Mouse (Mus musculus) lung, embryonic 14.5 days (tissue): ENCODE data around the gene Hoxb3. TPM values are rescaled to one million over a fixed set of nuclear protein-coding genes. Genes with fewer than 3 reads are reported as not detected.
A peak's percentile ranks its signal among the peaks of the same experiment; 100 is the strongest.

Experiments
- ATAC-seq: fragments of 200-750 bp; cut with Nextera tagmentation; 2 replicates; pipeline ENCODE4 v1.8.0; 2017; ENCODE audit warnings: mild to moderate bottlenecking, moderate TSS enrichment, moderate library complexity; ENCODE audit not compliant: insufficient read depth
- DNase-seq: peaks from one replicate; pipeline ENCODE4 v3.0.0-alpha.2; 2015
- H3K27ac ChIP-seq: fragments of 300-500 bp; sonication (generic); 2 replicates; pipeline ENCODE4 v1.5.1; 2014; ENCODE audit warnings: low read depth, mild to moderate bottlenecking, moderate library complexity
- H3K27me3 ChIP-seq: fragments of 300-500 bp; sonication (generic); 2 replicates; pipeline ENCODE4 v1.6.1; 2014; ENCODE audit warnings: low read length, control low read depth; ENCODE audit not compliant: insufficient read depth
- H3K36me3 ChIP-seq: fragments of 300-500 bp; sonication (generic); 2 replicates; pipeline ENCODE4 v1.6.1; 2014; ENCODE audit warnings: control low read depth; ENCODE audit not compliant: insufficient read depth
- H3K4me1 ChIP-seq: fragments of 300-500 bp; sonication (generic); 2 replicates; pipeline ENCODE4 v1.6.1; 2014; ENCODE audit warnings: antibody characterized with exemption, control low read depth; ENCODE audit not compliant: insufficient read depth
- H3K4me2 ChIP-seq: fragments of 300-500 bp; sonication (generic); 2 replicates; pipeline ENCODE4 v1.6.1; 2014; ENCODE audit warnings: mild to moderate bottlenecking
- H3K4me3 ChIP-seq: fragments of 300-500 bp; sonication (generic); 2 replicates; pipeline ENCODE4 v1.5.1; 2014; ENCODE audit warnings: low read depth, low read length
- H3K9ac ChIP-seq: fragments of 300-500 bp; sonication (generic); 2 replicates; pipeline ENCODE4 v1.6.1; 2014
- H3K9me3 ChIP-seq: fragments of 300-500 bp; sonication (generic); 2 replicates; pipeline ENCODE4 v1.6.1; 2016; ENCODE audit warnings: low read depth, low read length, control low read depth
- CTCF ChIP-seq: IDR thresholded peaks from 2 replicates; pipeline ENCODE4 v1.5.1; 2016; ENCODE audit warnings: antibody characterized with exemption, low read depth
- WGBS: fragments of 180-500 bp; shearing (Covaris S2); extraction: QIAGEN DNeasy Blood & Tissue Kit; methylation state at CpG from one replicate; pipeline ENCODE4 v1.1.7; 2014; 5-methylcytosine and 5-hydroxymethylcytosine counted together
- polyA plus RNA-seq: library from polyadenylated mRNA; unstranded; fragments of >200 nt; fragmentation: Nextera tagmentation; extraction: Ambion mirVana; gene quantifications from 2 replicates; pipeline ENCODE4 v1.2.1, GENCODE M21; 2014

The Hoxb3 gene
- polyA plus RNA-seq = 3.9 and 6.3 TPM in 2 replicates

DNA sequence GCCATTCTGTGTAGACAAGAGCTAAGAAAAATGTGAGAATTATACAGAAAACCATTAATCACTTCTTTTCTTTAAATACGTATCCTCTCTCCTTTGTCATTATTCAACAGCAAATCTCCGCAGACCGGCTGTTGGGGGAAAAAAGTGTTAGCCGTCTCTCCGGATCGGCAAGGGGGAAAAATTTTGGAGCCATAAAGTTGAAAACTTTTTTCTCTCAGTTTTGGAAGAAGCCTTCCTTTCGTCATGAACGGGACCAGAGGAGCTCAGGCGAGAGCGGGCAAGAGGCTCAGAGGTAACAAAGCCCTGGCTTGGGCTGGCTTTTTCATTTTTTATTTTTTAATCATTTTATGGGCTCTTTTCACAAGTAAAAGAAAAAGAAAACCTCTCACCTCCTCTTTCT is at the start of gene Hoxb3:
Hoxb3 (plus strand) TSS at position 173 of the 400 bp plus-strand sequence.
- H3K9ac ChIP-seq = peak within 1 kb of the TSS; percentile 99
- H3K4me1 ChIP-seq = no peaks in the 10 kb centered on the region; the same call in 1 of the 2 replicates
- H3K27me3 ChIP-seq = peaks cover 16% of the 10 kb centered on the region; the same call in 1 of the 2 replicates
- H3K4me2 ChIP-seq = peak within 1 kb of the TSS; percentile 84
- H3K9me3 ChIP-seq = no peaks in the 10 kb centered on the region
- ATAC-seq (no peak), DNase-seq (no peak)
- no peak for TF ChIP-seq CTCF
- peak within 1 kb of the TSS; percentile 72 for H3K4me3 ChIP-seq
- WGBS = 15% methylated on average over 10 of the region's 10 CpGs
- peak within 1 kb of the TSS; percentile 100 for H3K27ac ChIP-seq
- H3K36me3 ChIP-seq = peaks cover 12% of the 10 kb centered on the region; the same call in 1 of the 2 replicates

DNA sequence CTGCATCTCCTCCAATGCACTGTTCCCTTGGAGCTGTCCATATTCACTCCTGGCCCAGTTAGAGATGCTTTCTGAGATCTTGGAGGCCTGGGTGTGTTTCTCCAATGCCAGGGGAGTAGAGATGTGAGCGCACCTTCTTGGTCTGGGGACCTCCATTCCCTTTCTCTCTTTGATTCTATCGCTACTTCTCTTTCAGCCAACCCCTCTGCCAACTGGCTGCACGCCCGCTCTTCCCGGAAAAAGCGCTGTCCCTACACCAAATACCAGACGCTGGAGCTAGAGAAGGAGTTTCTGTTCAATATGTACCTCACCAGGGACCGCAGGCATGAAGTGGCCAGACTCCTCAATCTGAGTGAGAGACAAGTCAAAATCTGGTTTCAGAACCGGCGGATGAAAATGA is 48.7 kb upstream of the Hoxb3 start:
- Histone ChIP-seq H3K9ac (no peak overlapping the region), H3K4me2 (no peak overlapping the region), H3K27me3 (peaks cover 98% of the 10 kb centered on the region), H3K27ac (no peak overlapping the region), H3K4me3 (no peak overlapping the region), H3K4me1 (no peaks in the 10 kb centered on the region), H3K36me3 (no peaks in the 10 kb centered on the region), H3K9me3 (no peaks in the 10 kb centered on the region)
- WGBS = 5% methylated on average over 10 of the region's 10 CpGs
- no peak for DNase-seq
- no peak for ATAC-seq
- TF ChIP-seq CTCF = no peak

DNA sequence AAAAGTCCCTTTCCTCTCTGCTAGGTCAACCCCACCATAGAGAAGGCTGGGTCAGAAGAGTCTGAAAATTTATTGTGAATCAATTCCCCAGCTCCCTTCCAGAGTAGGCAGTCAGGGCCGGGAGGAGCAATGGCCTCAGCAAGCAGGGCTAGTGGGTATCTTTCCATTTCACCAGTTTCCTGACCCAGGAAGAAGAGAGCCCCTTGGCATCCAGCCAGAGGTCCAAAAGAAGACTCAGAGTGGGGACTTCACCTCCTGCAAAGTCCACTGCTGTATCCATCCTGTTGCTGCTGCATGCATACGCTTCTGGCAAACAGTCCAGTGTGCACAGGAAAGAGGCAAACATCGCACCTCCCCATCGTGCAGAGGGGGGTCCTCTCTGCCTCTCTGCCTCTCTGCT is 47.2 kb upstream of the Hoxb3 start:
- WGBS = 9% methylated on average over 4 of the region's 4 CpGs
- no peak overlapping the region for H3K4me3 ChIP-seq
- no peak overlapping the region for H3K9ac ChIP-seq
- no peak overlapping the region for H3K4me2 ChIP-seq
- no peaks in the 10 kb centered on the region for H3K4me1 ChIP-seq
- H3K36me3 ChIP-seq = no peaks in the 10 kb centered on the region
- no peaks in the 10 kb centered on the region for H3K9me3 ChIP-seq
- DNase-seq = no peak
- ATAC-seq = no peak
- no peak overlapping the region for H3K27ac ChIP-seq
- peaks cover 96% of the 10 kb centered on the region for H3K27me3 ChIP-seq
- TF ChIP-seq CTCF = no peak

DNA sequence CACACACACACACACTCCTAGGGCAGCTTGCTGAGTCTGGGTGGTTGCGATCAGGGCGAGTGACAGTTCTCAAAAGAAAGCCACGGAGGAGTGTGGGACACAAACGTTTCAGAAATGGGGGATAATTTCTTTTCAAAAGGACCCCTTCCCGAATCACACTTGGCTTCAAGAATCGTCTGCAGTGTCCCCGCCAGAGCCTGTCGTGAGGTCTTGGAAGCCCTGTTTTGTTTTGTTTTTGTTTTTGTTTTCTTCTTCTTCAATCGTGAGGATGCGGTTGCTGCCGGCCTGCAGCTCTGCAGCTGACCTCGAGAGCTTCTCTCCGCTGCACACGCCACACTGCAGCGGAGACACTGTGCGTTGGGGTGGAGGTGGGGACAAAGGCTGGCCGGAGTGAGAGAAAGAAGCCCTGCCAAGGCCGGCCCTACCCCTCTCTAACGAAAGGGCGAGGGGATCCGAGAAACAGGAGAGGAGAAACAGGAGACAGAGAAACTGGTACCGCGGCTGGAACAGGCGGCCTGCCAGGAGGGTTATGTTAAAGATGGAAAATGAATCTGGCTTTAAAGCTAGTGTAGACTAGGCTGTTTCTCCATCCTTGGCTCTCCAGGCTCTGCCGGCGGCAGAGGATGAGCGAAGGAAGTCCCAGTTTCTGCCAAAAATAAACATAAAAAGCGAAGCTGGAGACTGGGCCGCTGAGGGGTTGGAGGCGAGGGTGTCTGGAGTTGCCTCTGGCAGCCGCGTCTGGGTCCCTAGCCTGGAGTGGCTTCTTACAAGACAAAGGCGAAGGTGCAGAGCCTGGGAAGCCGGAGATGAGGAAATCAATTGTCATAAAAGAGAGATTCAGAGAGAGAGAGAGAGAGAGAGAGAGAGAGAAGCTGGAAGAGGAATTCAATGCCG is 45.7 kb upstream of the Hoxb3 start:
- Histone ChIP-seq H3K4me1 (no peaks in the 10 kb centered on the region), H3K27me3 (peaks cover 96% of the 10 kb centered on the region), H3K9ac (no peak overlapping the region), H3K27ac (no peak overlapping the region), H3K4me3 (no peak overlapping the region), H3K9me3 (no peaks in the 10 kb centered on the region), H3K36me3 (no peaks in the 10 kb centered on the region), H3K4me2 (peak overlapping the region; percentile 31; the same call in 1 of the 2 replicates)
- DNase-seq (no peak), ATAC-seq (no peak)
- TF ChIP-seq CTCF = no peak
- 1% methylated on average over 35 of the region's 35 CpGs for WGBS

DNA sequence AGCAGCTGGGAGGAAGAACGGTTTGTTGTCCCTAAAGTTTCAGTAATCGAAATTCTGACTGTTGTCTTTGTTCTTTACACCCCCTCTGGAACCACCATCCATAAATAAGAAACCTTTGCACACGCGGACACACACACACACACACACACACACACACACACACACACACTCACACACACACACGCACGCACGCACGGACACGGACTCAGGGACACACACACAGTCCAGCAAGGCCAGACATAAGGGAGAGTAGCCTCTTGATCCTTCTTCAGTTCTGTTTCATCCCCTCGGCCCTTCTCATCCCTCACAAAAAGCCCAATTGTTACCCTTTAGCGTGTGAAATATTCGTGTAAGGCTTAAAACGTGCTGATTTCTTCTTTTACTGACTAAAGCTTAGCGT is 44.8 kb upstream of the Hoxb3 start:
- WGBS = 15% methylated on average over 14 of the region's 14 CpGs
- H3K4me1 ChIP-seq = no peaks in the 10 kb centered on the region
- no peak overlapping the region for H3K4me3 ChIP-seq
- H3K9ac ChIP-seq = no peak overlapping the region
- H3K4me2 ChIP-seq = no peak overlapping the region; the same call in 1 of the 2 replicates
- no peak overlapping the region for H3K27ac ChIP-seq
- no peaks in the 10 kb centered on the region for H3K36me3 ChIP-seq
- no peaks in the 10 kb centered on the region for H3K9me3 ChIP-seq
- no peak for TF ChIP-seq CTCF
- H3K27me3 ChIP-seq = peaks cover 95% of the 10 kb centered on the region
- no peak for ATAC-seq
- no peak for DNase-seq

DNA sequence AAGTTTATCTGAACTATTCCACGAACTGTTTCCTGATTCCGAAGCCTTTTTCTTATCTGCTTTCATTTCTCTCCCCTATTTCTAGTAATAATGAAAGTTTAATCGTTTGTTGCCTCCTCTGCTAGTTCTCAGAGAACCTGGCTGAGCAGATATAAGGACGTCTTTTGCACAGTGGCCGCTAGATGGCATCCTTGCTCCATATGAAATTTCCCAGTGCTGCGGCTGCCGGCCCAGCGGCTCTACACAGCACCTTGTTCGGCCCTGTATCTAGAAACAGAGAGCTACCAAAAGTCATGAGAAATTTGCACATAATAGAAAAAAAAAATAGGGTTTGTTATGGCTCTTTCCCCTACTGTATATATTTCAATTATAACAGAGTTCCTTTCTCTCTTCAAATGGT is 44.4 kb upstream of the Hoxb3 start:
- H3K4me2 ChIP-seq = no peak overlapping the region; the same call in 1 of the 2 replicates
- H3K27ac ChIP-seq = no peak overlapping the region
- no peaks in the 10 kb centered on the region for H3K9me3 ChIP-seq
- peak; percentile 67; the same call in 1 of the 2 replicates for ATAC-seq
- peaks cover 95% of the 10 kb centered on the region for H3K27me3 ChIP-seq
- no peaks in the 10 kb centered on the region for H3K36me3 ChIP-seq
- no peak overlapping the region for H3K4me3 ChIP-seq
- under 1% methylated on average over 9 of the region's 9 CpGs for WGBS
- H3K9ac ChIP-seq = no peak overlapping the region
- TF ChIP-seq CTCF = peak; percentile 86
- H3K4me1 ChIP-seq = no peaks in the 10 kb centered on the region
- DNase-seq = peak; percentile 96
